Mouse (Mus musculus): ENCODE data around the gene Optc. TPM values are rescaled to one million over a fixed set of nuclear protein-coding genes. Genes with fewer than 3 reads are reported as not detected.

The Optc gene
- polyA plus RNA-seq, 1 experiment from 2014 or later: 3.4 TPM

DNA sequence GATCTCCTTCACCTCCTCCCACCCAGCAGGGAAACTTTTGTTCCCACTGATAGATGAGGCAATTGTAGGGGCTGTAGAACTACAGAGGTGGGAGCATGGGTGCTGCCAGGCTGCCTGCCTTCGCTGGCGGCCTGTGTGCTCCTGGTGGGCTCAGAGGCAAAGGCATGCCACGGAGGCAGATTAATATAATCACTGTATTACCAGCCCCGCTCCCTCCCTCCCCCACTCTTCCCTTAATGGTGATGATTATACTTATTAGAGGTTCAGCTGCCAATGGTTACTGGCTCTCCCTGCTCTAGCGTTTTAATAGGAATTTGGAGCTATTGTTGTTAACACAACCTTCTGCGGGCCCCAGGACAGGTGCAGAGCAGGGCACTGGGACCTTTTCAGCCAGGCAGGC, 26.0 kb downstream of the Optc start:
- Histone ChIP-seq H3K4me2 (ENCODE audit: low read length) (no peak overlapping the region), H3K4me3 (ENCODE audit: low read depth, low read length) (no peak overlapping the region), H3K4me1 (ENCODE audit: control insufficient read depth, insufficient read depth, low read length) (peaks cover 18% of the 10 kb centered on the region), H3K9me3 (replicated peaks; ENCODE audit: control insufficient read depth, low read length) (no peaks in the 10 kb centered on the region), H3K27me3 (replicated peaks; ENCODE audit: control insufficient read depth, insufficient read depth, low read length) (no peaks in the 10 kb centered on the region), H3K36me3 (ENCODE audit: control insufficient read depth, insufficient read depth, low read length) (no peaks in the 10 kb centered on the region), H3K9ac (ENCODE audit: low read length) (no peak overlapping the region), H3K27ac (ENCODE audit: low read depth, low read length) (no peak overlapping the region)
- DNase-seq (ENCODE audit: low spot score) (peak; percentile 63), ATAC-seq (peak; percentile 67)
- 49% methylated on average over 6 of the region's 6 CpGs for WGBS

DNA sequence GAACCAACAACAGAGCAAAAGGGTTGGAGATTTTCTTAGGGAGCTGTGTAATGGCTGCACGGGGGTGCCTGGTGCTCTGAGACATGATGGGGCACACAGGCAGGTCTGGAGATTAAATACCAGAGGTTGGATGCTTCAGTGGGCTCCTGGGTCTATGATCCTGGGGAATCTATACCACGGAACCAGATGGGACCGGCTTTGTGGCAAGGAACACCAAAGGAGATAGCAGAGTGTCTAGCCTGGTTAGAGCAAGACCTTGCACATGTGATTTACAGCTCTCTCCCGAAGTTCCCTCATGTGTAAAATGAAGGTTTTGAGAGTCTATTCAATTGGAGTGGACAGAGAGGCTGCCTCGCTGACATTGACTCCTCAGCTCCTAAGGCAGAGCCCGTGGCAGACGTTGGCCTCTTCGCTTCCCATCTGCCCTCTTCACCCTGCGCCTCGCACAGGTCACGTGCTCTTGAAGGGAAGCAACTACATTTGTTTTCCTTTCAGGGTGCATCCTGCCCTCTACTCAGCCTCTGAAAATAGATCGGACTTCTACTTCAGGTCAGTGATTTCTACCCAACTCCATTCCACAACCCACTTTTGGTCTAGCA, 28.9 kb downstream of the Optc start:
- H3K9me3 ChIP-seq (replicated peaks; ENCODE audit: control insufficient read depth, low read length): no peaks in the 10 kb centered on the region
- no peak overlapping the region for H3K4me2 ChIP-seq (ENCODE audit: low read length)
- H3K27me3 ChIP-seq (replicated peaks; ENCODE audit: control insufficient read depth, insufficient read depth, low read length): no peaks in the 10 kb centered on the region
- DNase-seq (ENCODE audit: low spot score) (no peak), ATAC-seq (no peak)
- H3K4me3 ChIP-seq (ENCODE audit: low read depth, low read length): no peak overlapping the region
- 85% methylated on average over 12 of the region's 12 CpGs for WGBS
- no peak overlapping the region for H3K27ac ChIP-seq (ENCODE audit: low read depth, low read length)
- H3K36me3 ChIP-seq (ENCODE audit: control insufficient read depth, insufficient read depth, low read length): no peaks in the 10 kb centered on the region
- H3K4me1 ChIP-seq (ENCODE audit: control insufficient read depth, insufficient read depth, low read length): peaks cover 11% of the 10 kb centered on the region
- no peak overlapping the region for H3K9ac ChIP-seq (ENCODE audit: low read length)

DNA sequence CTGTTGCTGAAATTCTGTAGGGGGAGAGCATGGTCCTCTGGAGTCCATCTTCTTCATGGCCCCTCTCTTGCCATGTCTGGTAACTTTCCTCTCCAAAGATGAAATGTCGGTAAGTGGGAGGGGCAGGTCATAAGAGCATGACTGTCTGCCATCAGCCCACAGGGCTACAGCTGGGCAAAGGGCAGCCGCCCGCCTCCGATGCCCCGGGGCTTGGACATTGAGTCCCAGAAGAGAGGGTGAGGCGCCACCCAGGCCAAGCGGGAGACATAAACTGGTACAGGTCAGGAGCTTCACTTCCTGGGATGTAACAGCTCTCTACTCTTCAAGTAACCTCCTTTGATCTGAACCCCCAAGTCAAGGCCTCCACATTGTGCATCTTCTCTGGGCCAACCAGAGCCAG, 30.9 kb downstream of the Optc start:
- WGBS: 93% methylated on average over 7 of the region's 7 CpGs
- no peaks in the 10 kb centered on the region for H3K27me3 ChIP-seq (replicated peaks; ENCODE audit: control insufficient read depth, insufficient read depth, low read length)
- no peaks in the 10 kb centered on the region for H3K36me3 ChIP-seq (ENCODE audit: control insufficient read depth, insufficient read depth, low read length)
- no peak overlapping the region for H3K27ac ChIP-seq (ENCODE audit: low read depth, low read length)
- H3K4me1 ChIP-seq (ENCODE audit: control insufficient read depth, insufficient read depth, low read length): peaks cover 4% of the 10 kb centered on the region
- no peak overlapping the region for H3K4me2 ChIP-seq (ENCODE audit: low read length)
- H3K4me3 ChIP-seq (ENCODE audit: low read depth, low read length): no peak overlapping the region
- no peak for ATAC-seq
- DNase-seq (ENCODE audit: low spot score): no peak
- no peak overlapping the region for H3K9ac ChIP-seq (ENCODE audit: low read length)
- no peaks in the 10 kb centered on the region for H3K9me3 ChIP-seq (replicated peaks; ENCODE audit: control insufficient read depth, low read length)

DNA sequence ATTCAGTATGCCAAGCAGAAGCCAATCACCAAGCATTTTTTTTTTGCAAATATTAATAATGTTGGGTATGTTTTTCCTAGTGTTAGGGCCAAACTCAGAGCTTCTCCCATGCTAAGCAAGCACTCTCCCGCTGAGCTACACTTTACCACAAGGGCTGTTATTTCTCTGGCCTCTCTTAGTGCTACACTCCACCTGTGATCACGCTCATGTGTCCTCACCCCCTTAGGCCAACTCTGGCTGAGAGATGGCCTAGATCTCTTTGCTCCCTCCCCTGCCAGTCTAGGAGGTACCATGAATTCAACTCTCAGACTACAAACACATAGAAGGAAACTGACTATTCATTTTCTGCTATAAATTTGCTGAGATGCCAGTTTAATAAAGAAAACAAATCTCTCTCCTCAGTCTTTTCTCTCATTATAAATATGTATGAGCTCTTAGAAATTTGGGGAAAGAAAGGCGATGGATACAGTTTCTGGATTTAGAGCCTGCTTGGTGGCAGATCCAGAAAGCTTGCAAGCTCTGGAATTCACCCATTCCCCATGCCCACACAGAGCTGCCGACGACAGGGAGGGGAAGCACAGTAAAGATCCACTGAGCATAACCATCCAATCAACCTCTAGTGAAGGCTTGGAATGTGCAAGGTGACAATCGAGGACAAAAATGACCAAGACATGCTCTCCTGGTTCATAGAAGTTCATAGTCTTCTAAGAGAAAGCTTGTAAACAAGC, 34.5 kb downstream of the Optc start:
- 87% methylated on average over 6 of the region's 6 CpGs for WGBS
- no peaks in the 10 kb centered on the region for H3K4me1 ChIP-seq (ENCODE audit: control insufficient read depth, insufficient read depth, low read length)
- H3K9ac ChIP-seq (ENCODE audit: low read length): no peak overlapping the region
- no peak for DNase-seq (ENCODE audit: low spot score)
- H3K27ac ChIP-seq (ENCODE audit: low read depth, low read length): no peak overlapping the region
- H3K27me3 ChIP-seq (replicated peaks; ENCODE audit: control insufficient read depth, insufficient read depth, low read length): no peaks in the 10 kb centered on the region
- H3K9me3 ChIP-seq (replicated peaks; ENCODE audit: control insufficient read depth, low read length): no peaks in the 10 kb centered on the region
- H3K4me2 ChIP-seq (ENCODE audit: low read length): no peak overlapping the region
- no peak for ATAC-seq
- no peaks in the 10 kb centered on the region for H3K36me3 ChIP-seq (ENCODE audit: control insufficient read depth, insufficient read depth, low read length)
- H3K4me3 ChIP-seq (ENCODE audit: low read depth, low read length): no peak overlapping the region

DNA sequence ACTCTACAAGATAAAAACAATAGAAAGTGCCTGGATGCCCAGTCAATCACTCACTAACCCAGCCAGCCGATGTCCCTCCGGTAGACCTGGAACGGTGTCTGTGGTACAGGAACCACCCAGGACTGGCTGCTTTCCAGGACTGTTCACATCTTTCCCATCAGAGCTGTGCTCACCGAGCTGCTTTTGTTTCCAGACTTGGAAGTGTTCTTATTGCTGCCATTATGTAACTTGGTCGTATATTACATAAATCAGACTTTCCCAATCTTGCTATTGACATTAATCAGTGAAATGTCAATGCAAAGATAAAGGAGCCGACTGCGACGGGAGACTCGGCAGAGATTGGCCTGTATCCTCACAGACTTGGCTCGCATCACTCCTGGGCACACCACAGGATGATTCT, 36.6 kb downstream of the Optc start:
- Histone ChIP-seq H3K4me1 (ENCODE audit: control insufficient read depth, insufficient read depth, low read length) (no peaks in the 10 kb centered on the region), H3K4me2 (ENCODE audit: low read length) (no peak overlapping the region), H3K9ac (ENCODE audit: low read length) (no peak overlapping the region), H3K9me3 (replicated peaks; ENCODE audit: control insufficient read depth, low read length) (no peaks in the 10 kb centered on the region), H3K4me3 (ENCODE audit: low read depth, low read length) (no peak overlapping the region), H3K36me3 (ENCODE audit: control insufficient read depth, insufficient read depth, low read length) (no peaks in the 10 kb centered on the region), H3K27ac (ENCODE audit: low read depth, low read length) (no peak overlapping the region), H3K27me3 (replicated peaks; ENCODE audit: control insufficient read depth, insufficient read depth, low read length) (no peaks in the 10 kb centered on the region)
- ATAC-seq: no peak
- DNase-seq (ENCODE audit: low spot score): no peak
- WGBS: 79% methylated on average over 10 of the region's 10 CpGs

DNA sequence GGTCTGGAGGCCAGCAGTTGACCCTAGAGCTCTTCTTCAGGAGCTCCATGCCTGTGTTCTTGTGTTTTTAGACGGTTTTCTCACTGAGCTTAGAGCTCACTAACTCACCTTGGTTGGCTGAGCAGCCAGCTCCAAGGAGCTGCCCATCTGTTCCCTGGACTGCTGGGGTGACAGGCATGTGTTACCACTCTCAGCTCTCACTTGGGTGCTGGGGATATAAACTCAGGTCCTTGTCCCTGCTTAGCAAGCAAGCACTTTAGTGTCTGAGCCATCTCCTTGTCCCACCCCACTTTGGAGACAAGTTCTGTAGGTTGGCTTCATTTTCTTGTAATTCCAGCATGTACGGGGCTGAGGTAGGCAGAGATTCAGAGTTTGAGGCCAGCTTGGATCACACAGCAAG, 38.6 kb downstream of the Optc start:
- Histone ChIP-seq H3K36me3 (ENCODE audit: control insufficient read depth, insufficient read depth, low read length) (no peaks in the 10 kb centered on the region), H3K4me3 (ENCODE audit: low read depth, low read length) (no peak overlapping the region), H3K9ac (ENCODE audit: low read length) (no peak overlapping the region), H3K27me3 (replicated peaks; ENCODE audit: control insufficient read depth, insufficient read depth, low read length) (no peaks in the 10 kb centered on the region), H3K27ac (ENCODE audit: low read depth, low read length) (no peak overlapping the region), H3K9me3 (replicated peaks; ENCODE audit: control insufficient read depth, low read length) (0 out of 2 replicates have a peak, but pooled peaks cover 2% of the 10 kb centered on the region), H3K4me1 (ENCODE audit: control insufficient read depth, insufficient read depth, low read length) (no peaks in the 10 kb centered on the region), H3K4me2 (ENCODE audit: low read length) (no peak overlapping the region)
- 69% methylated on average over 2 of the region's 2 CpGs for WGBS
- ATAC-seq (no peak), DNase-seq (ENCODE audit: low spot score) (no peak)

DNA sequence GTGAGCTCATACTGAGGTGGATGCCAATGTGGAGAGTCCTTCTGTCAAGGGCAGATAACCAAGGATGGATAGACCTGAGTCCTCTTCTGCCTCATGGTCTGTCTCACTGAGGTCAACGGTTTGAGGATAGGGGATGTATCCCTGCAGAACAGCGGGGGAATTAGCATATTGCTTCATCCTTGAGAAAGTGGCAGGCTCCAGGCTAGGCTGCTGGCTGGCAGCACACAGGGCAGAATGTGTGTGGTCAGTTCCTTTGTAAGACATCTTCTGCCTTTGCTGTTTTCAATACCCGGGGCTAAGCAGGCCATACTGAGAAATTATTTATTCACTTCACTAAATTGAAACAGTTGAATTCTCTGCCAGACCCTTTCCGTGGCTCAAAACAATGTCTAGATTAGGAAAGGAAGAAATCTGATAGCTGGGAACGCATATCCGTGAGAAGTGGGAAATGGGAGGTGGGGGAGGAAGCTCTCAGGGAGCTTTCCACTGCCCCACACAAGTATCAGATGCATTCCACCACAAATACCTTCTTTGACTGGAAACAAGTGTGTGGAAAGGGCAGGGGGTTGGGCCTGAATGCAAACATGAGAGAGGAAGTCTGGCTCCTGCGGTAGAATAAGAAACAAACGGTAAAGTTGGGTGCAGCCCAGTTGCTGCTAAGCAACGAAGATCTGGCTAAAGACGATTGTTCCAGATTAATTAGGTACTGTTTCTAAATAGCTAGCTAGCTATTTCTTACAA, 44.4 kb downstream of the Optc start:
- H3K4me1 ChIP-seq (ENCODE audit: control insufficient read depth, insufficient read depth, low read length): peaks cover 17% of the 10 kb centered on the region
- no peaks in the 10 kb centered on the region for H3K36me3 ChIP-seq (ENCODE audit: control insufficient read depth, insufficient read depth, low read length)
- WGBS: 13% methylated on average over 10 of the region's 10 CpGs
- H3K9ac ChIP-seq (ENCODE audit: low read length): no peak overlapping the region
- H3K4me2 ChIP-seq (ENCODE audit: low read length): no peak overlapping the region
- H3K4me3 ChIP-seq (ENCODE audit: low read depth, low read length): no peak overlapping the region
- no peaks in the 10 kb centered on the region for H3K27me3 ChIP-seq (replicated peaks; ENCODE audit: control insufficient read depth, insufficient read depth, low read length)
- H3K9me3 ChIP-seq (replicated peaks; ENCODE audit: control insufficient read depth, low read length): 0 out of 2 replicates have a peak, but pooled peaks cover 2% of the 10 kb centered on the region
- H3K27ac ChIP-seq (ENCODE audit: low read depth, low read length): peak overlapping the region; percentile 9; the same call in 1 of the 2 replicates
- ATAC-seq (peak; percentile 60), DNase-seq (ENCODE audit: low spot score) (peak; percentile 67)

DNA sequence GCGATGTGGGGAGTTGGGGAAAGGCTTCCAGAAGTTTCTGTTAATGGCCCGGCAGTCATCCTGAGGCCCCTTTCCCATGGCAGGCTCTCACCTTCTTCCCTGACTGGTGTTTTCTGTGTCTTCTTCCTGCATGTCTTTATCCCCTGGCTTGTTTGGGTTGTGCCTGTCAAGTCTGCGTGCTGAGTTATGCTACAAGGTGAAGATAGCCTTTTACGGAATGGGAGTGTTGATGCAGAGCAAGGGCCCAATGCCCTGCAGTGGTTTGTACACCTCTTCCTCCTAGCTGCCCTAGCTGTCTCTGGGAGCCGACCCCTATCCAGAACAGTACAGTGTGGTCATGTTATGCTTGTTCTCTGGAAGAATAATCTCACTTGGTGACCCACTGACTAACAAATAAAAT, 46.8 kb downstream of the Optc start:
- H3K4me2 ChIP-seq (ENCODE audit: low read length): no peak overlapping the region
- no peaks in the 10 kb centered on the region for H3K36me3 ChIP-seq (ENCODE audit: control insufficient read depth, insufficient read depth, low read length)
- ATAC-seq (no peak), DNase-seq (ENCODE audit: low spot score) (no peak)
- no peak overlapping the region for H3K27ac ChIP-seq (ENCODE audit: low read depth, low read length)
- no peaks in the 10 kb centered on the region for H3K27me3 ChIP-seq (replicated peaks; ENCODE audit: control insufficient read depth, insufficient read depth, low read length)
- no peak overlapping the region for H3K9ac ChIP-seq (ENCODE audit: low read length)
- H3K4me3 ChIP-seq (ENCODE audit: low read depth, low read length): no peak overlapping the region
- WGBS: 78% methylated on average over 5 of the region's 5 CpGs
- 0 out of 2 replicates have a peak, but pooled peaks cover 2% of the 10 kb centered on the region for H3K9me3 ChIP-seq (replicated peaks; ENCODE audit: control insufficient read depth, low read length)
- H3K4me1 ChIP-seq (ENCODE audit: control insufficient read depth, insufficient read depth, low read length): peaks cover 17% of the 10 kb centered on the region
